Mouse (Mus musculus) limb, embryonic 12.5 days (tissue): ENCODE measurements around the gene Eloa. TPM values are rescaled to one million over a fixed set of nuclear protein-coding genes. Genes with fewer than 3 reads are reported as not detected.
"Not testable (repeated sequence)": the region's sequence is repeated elsewhere in the genome, so short reads cannot be mapped to it uniquely, and the experiment has no call there.

ENCODE experiments used
- ATAC-seq: fragments of 200-750 bp; cut with Nextera tagmentation; 2 replicates; pipeline ENCODE4 v1.8.0; 2017; ENCODE audit warnings: low read depth, moderate TSS enrichment; ENCODE audit not compliant: insufficient number of reproducible peaks, insufficient read depth, low FRiP score, low TSS enrichment
- H3K27ac ChIP-seq: fragments of 300-500 bp; sonication (generic); 2 replicates; pipeline ENCODE4 v1.5.1; 2016; ENCODE audit warnings: mild to moderate bottlenecking, moderate library complexity
- H3K27me3 ChIP-seq: fragments of 300-500 bp; sonication (generic); 2 replicates; pipeline ENCODE4 v1.6.1; 2016; ENCODE audit warnings: mild to moderate bottlenecking, moderate library complexity
- H3K36me3 ChIP-seq: fragments of 300-500 bp; sonication (generic); 2 replicates; pipeline ENCODE4 v1.6.1; 2016; ENCODE audit warnings: mild to moderate bottlenecking, moderate library complexity
- H3K4me1 ChIP-seq: fragments of 300-500 bp; sonication (generic); replicated peaks from 2 replicates; pipeline ENCODE4 v1.6.1; 2016
- H3K4me2 ChIP-seq: fragments of 300-500 bp; sonication (generic); 2 replicates; pipeline ENCODE4 v1.6.1; 2016; ENCODE audit warnings: mild to moderate bottlenecking, moderate library complexity
- H3K4me3 ChIP-seq: fragments of 300-500 bp; sonication (generic); replicated peaks from 2 replicates; pipeline ENCODE4 v1.5.1; 2016; ENCODE audit warnings: mild to moderate bottlenecking
- H3K9ac ChIP-seq: fragments of 300-500 bp; sonication (generic); replicated peaks from 2 replicates; pipeline ENCODE4 v1.6.1; 2016; ENCODE audit warnings: mild to moderate bottlenecking, moderate library complexity
- H3K9me3 ChIP-seq: fragments of 300-500 bp; sonication (generic); 2 replicates; pipeline ENCODE4 v1.6.1; 2016; ENCODE audit warnings: mild to moderate bottlenecking, moderate library complexity
- WGBS: fragments of 180-500 bp; shearing (Covaris S2); methylation state at CpG from one replicate; pipeline ENCODE4 v1.1.7; 2016; 5-methylcytosine and 5-hydroxymethylcytosine counted together
- polyA plus RNA-seq: library from polyadenylated mRNA; unstranded; fragments of >200 nt; fragmentation: Nextera tagmentation; extraction: Ambion mirVana; gene quantifications from 2 replicates; pipeline ENCODE4 v1.2.1, GENCODE M21; 2016

Gene Eloa
- polyA plus RNA-seq, 1 experiment from 2014 or later: 40.6 TPM

- no peak for ATAC-seq
- Histone ChIP-seq H3K4me2 (no peak overlapping the region), H3K9me3 (no peaks in the 10 kb centered on the region), H3K4me1 (peaks cover 12% of the 10 kb centered on the region), H3K27ac (no peak overlapping the region), H3K27me3 (no peaks in the 10 kb centered on the region), H3K4me3 (no peak overlapping the region), H3K36me3 (peaks cover 80% of the 10 kb centered on the region), H3K9ac (no peak overlapping the region)
- WGBS: 73% methylated on average over 7 of the region's 7 CpGs
These were observed 40.0 kb downstream of the Eloa start for GRCm38 (mm10) chr4:135981524-135982063.

GRCm38 (mm10) chr4:135980223-135980622, 41.3 kb downstream of the Eloa start:
- not testable (repeated sequence) for H3K9me3 ChIP-seq, ATAC-seq, H3K4me3 ChIP-seq, H3K9ac ChIP-seq, H3K27me3 ChIP-seq, H3K27ac ChIP-seq, H3K4me1 ChIP-seq, H3K4me2 ChIP-seq
- H3K36me3 ChIP-seq: peaks cover 88% of the 10 kb centered on the region
- 94% methylated on average over 5 of the region's 5 CpGs for WGBS

GRCm38 (mm10) chr4:135976146-135976545, 45.4 kb downstream of the Eloa start:
- Histone ChIP-seq H3K4me3 (no peak overlapping the region), H3K4me1 (peaks cover 9% of the 10 kb centered on the region), H3K4me2 (no peak overlapping the region), H3K27ac (no peak overlapping the region), H3K27me3 (no peaks in the 10 kb centered on the region), H3K36me3 (peaks cover 63% of the 10 kb centered on the region), H3K9ac (no peak overlapping the region), H3K9me3 (no peaks in the 10 kb centered on the region)
- 92% methylated on average over 12 of the region's 12 CpGs for WGBS
- ATAC-seq: no peak

- H3K4me1 ChIP-seq: peaks cover 21% of the 10 kb centered on the region
- H3K4me2 ChIP-seq: peak overlapping the region; percentile 98
- peak overlapping the region; percentile 66; the same call in 1 of the 2 replicates for H3K27ac ChIP-seq
- WGBS: 74% methylated on average over 13 of the region's 13 CpGs
- H3K36me3 ChIP-seq: peaks cover 67% of the 10 kb centered on the region
- no peaks in the 10 kb centered on the region for H3K27me3 ChIP-seq
- no peak for ATAC-seq
- H3K9ac ChIP-seq: peak overlapping the region; percentile 93
- H3K9me3 ChIP-seq: no peaks in the 10 kb centered on the region
- peak overlapping the region; percentile 100 for H3K4me3 ChIP-seq
These were observed 48.4 kb downstream of the Eloa start for GRCm38 (mm10) chr4:135972911-135973811.

- H3K4me2 ChIP-seq: peak within 1 kb of the TSS; percentile 98
- no peaks in the 10 kb centered on the region for H3K27me3 ChIP-seq
- H3K4me3 ChIP-seq: peak within 1 kb of the TSS; percentile 100
- H3K9ac ChIP-seq: peak within 1 kb of the TSS; percentile 93
- ATAC-seq: peak; percentile 76
- H3K4me1 ChIP-seq: peaks cover 21% of the 10 kb centered on the region
- no peaks in the 10 kb centered on the region for H3K9me3 ChIP-seq
- WGBS: 2% methylated on average over 19 of the region's 19 CpGs
- H3K36me3 ChIP-seq: peaks cover 70% of the 10 kb centered on the region
- peak within 1 kb of the TSS; percentile 66 for H3K27ac ChIP-seq
These were observed 49.0 kb downstream of the Eloa start, which contains the start of gene Lypla2 for GRCm38 (mm10) chr4:135972556-135972906. Gene Lypla2 (minus strand): TSS chr4:135972626.

- Histone ChIP-seq H3K4me3 (peak overlapping the region; percentile 100), H3K36me3 (peaks cover 70% of the 10 kb centered on the region), H3K27ac (peak overlapping the region; percentile 66), H3K4me1 (peaks cover 21% of the 10 kb centered on the region), H3K4me2 (peak overlapping the region; percentile 98), H3K9ac (peak overlapping the region; percentile 93), H3K9me3 (no peaks in the 10 kb centered on the region), H3K27me3 (no peaks in the 10 kb centered on the region)
- ATAC-seq: no peak
- under 1% methylated on average over 35 of the region's 35 CpGs for WGBS
These were observed 49.6 kb downstream of the Eloa start for GRCm38 (mm10) chr4:135971805-135972555.

GRCm38 (mm10) chr4:135970585-135970984, 51.0 kb downstream of the Eloa start:
- 87% methylated on average over 11 of the region's 11 CpGs for WGBS
- no peak overlapping the region for H3K27ac ChIP-seq
- peak overlapping the region; percentile 98; the same call in 1 of the 2 replicates for H3K4me2 ChIP-seq
- H3K9ac ChIP-seq: no peak overlapping the region
- peaks cover 70% of the 10 kb centered on the region for H3K36me3 ChIP-seq
- H3K9me3 ChIP-seq: no peaks in the 10 kb centered on the region
- no peak for ATAC-seq
- peaks cover 21% of the 10 kb centered on the region for H3K4me1 ChIP-seq
- H3K27me3 ChIP-seq: no peaks in the 10 kb centered on the region
- H3K4me3 ChIP-seq: peak overlapping the region; percentile 100; the same call in 1 of the 2 replicates

GRCm38 (mm10) chr4:135969070-135969750, 52.4 kb downstream of the Eloa start:
- no peak overlapping the region for H3K27ac ChIP-seq
- WGBS: 92% methylated on average over 13 of the region's 13 CpGs
- no peak overlapping the region for H3K4me2 ChIP-seq
- no peak for ATAC-seq
- no peaks in the 10 kb centered on the region for H3K9me3 ChIP-seq
- H3K36me3 ChIP-seq: peaks cover 58% of the 10 kb centered on the region
- H3K4me1 ChIP-seq: peaks cover 28% of the 10 kb centered on the region
- H3K9ac ChIP-seq: no peak overlapping the region
- no peaks in the 10 kb centered on the region for H3K27me3 ChIP-seq
- H3K4me3 ChIP-seq: no peak overlapping the region

- no peak overlapping the region for H3K27ac ChIP-seq
- no peak overlapping the region for H3K4me2 ChIP-seq
- no peak overlapping the region for H3K4me3 ChIP-seq
- no peaks in the 10 kb centered on the region for H3K9me3 ChIP-seq
- WGBS: 76% methylated on average over 17 of the region's 19 CpGs
- peaks cover 31% of the 10 kb centered on the region for H3K4me1 ChIP-seq
- ATAC-seq: no peak
- H3K27me3 ChIP-seq: no peaks in the 10 kb centered on the region
- peaks cover 54% of the 10 kb centered on the region for H3K36me3 ChIP-seq
- H3K9ac ChIP-seq: peak overlapping the region; percentile 31; the same call in 1 of the 2 replicates
These were observed 53.2 kb downstream of the Eloa start for GRCm38 (mm10) chr4:135968271-135968869.

- Histone ChIP-seq H3K9me3 (no peaks in the 10 kb centered on the region), H3K27ac (no peak overlapping the region), H3K9ac (no peak overlapping the region), H3K4me2 (no peak overlapping the region), H3K4me3 (no peak overlapping the region), H3K27me3 (no peaks in the 10 kb centered on the region), H3K4me1 (peaks cover 36% of the 10 kb centered on the region), H3K36me3 (peaks cover 56% of the 10 kb centered on the region)
- WGBS: 90% methylated on average over 18 of the region's 18 CpGs
- no peak for ATAC-seq
These were observed 54.3 kb downstream of the Eloa start for GRCm38 (mm10) chr4:135967086-135967760.
